Mouse (Mus musculus) olfactory bulb, adult 2 months (tissue): ENCODE data around the gene Atf4.

Source experiments
- CTCF ChIP-seq: fragments of 200-500 bp; IDR thresholded peaks from 2 replicates; pipeline ENCODE4 v1.5.1; 2012; ENCODE audit warnings: low read depth, mild to moderate bottlenecking, low read length, moderate library complexity; ENCODE audit not compliant: insufficient read depth
- POLR2A ChIP-seq: fragments of 200-500 bp; IDR thresholded peaks from 2 replicates; pipeline ENCODE4 v1.6.1; 2012; ENCODE audit warnings: mild to moderate bottlenecking, low read depth, low read length, moderate library complexity; ENCODE audit not compliant: insufficient read depth

- TF ChIP-seq POLR2A (peak; percentile 99), CTCF (no peak)
These were observed at the start of gene Atf4 for GRCm38 (mm10) chr15:80254847-80255645.
